Mouse (Mus musculus) limb, embryonic 15.5 days (tissue): Measurements from ENCODE around the gene Tbata. TPM values are rescaled to one million over a fixed set of nuclear protein-coding genes. Genes with fewer than 3 reads are reported as not detected.

Source experiments
- ATAC-seq: fragments of 200-750 bp; cut with Nextera tagmentation; 2 replicates; pipeline ENCODE4 v1.8.0; 2017; ENCODE audit warnings: low read depth, moderate TSS enrichment; ENCODE audit not compliant: insufficient number of reproducible peaks, low FRiP score, low TSS enrichment
- H3K27ac ChIP-seq: fragments of 300-500 bp; sonication (generic); 2 replicates; pipeline ENCODE4 v1.5.1; 2015; ENCODE audit warnings: moderate library complexity, mild to moderate bottlenecking, inconsistent platforms
- H3K27me3 ChIP-seq: fragments of 300-500 bp; sonication (generic); 2 replicates; pipeline ENCODE4 v1.6.1; 2015; ENCODE audit warnings: inconsistent platforms
- H3K36me3 ChIP-seq: fragments of 300-500 bp; sonication (generic); 2 replicates; pipeline ENCODE4 v1.6.1; 2015; ENCODE audit warnings: inconsistent platforms
- H3K4me1 ChIP-seq: fragments of 300-500 bp; sonication (generic); 2 replicates; pipeline ENCODE4 v1.6.1; 2015; ENCODE audit warnings: inconsistent platforms
- H3K4me2 ChIP-seq: fragments of 300-500 bp; sonication (generic); 2 replicates; pipeline ENCODE4 v1.6.1; 2015; ENCODE audit warnings: mild to moderate bottlenecking, inconsistent platforms
- H3K4me3 ChIP-seq: fragments of 300-500 bp; sonication (generic); 2 replicates; pipeline ENCODE4 v1.5.1; 2015; ENCODE audit warnings: mild to moderate bottlenecking, inconsistent platforms
- H3K9ac ChIP-seq: fragments of 300-500 bp; sonication (generic); 2 replicates; pipeline ENCODE4 v1.6.1; 2015; ENCODE audit warnings: inconsistent platforms
- H3K9me3 ChIP-seq: fragments of 300-500 bp; sonication (generic); 2 replicates; pipeline ENCODE4 v1.6.1; 2016; ENCODE audit warnings: inconsistent platforms
- WGBS: fragments of 180-500 bp; shearing (Covaris S2); methylation state at CpG from one replicate; pipeline ENCODE4 v1.1.7; 2015; 5-methylcytosine and 5-hydroxymethylcytosine counted together
- polyA plus RNA-seq: library from polyadenylated mRNA; unstranded; fragments of >200 nt; fragmentation: Nextera tagmentation; extraction: Ambion mirVana; gene quantifications from 2 replicates; pipeline ENCODE4 v1.2.1, GENCODE M21; 2015

Gene Tbata
- polyA plus RNA-seq, 1 experiment from 2014 or later: 0.42 TPM

DNA sequence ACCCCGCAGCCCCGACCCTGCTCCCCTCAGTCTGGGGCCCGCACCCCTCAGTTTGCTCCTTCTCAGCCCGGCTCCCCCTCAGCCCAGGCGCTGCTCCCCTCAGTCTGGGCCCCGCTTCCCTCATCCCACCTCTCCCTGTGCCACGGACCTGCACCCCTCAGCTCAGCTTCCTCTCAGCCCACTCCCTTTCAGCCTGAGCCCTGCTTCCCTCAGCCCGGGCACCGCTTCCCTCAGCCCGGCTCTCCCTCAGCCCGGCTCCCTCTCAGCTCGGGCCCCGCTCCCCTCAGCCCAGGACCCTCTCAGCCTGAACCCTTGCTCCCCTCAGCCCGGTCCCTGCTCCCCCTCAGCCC is 25.0 kb upstream of the Tbata start:
- Histone ChIP-seq H3K4me3 (peak overlapping the region; percentile 90), H3K9me3 (no peaks in the 10 kb centered on the region), H3K4me1 (peaks cover 11% of the 10 kb centered on the region), H3K4me2 (peak overlapping the region; percentile 95), H3K27me3 (no peaks in the 10 kb centered on the region), H3K27ac (peak overlapping the region; percentile 97), H3K36me3 (0 out of 2 replicates have a peak, but pooled peaks cover 2% of the 10 kb centered on the region), H3K9ac (peak overlapping the region; percentile 94)
- ATAC-seq: peak; percentile 21
- 0% methylated on average over 13 of the region's 14 CpGs for WGBS

DNA sequence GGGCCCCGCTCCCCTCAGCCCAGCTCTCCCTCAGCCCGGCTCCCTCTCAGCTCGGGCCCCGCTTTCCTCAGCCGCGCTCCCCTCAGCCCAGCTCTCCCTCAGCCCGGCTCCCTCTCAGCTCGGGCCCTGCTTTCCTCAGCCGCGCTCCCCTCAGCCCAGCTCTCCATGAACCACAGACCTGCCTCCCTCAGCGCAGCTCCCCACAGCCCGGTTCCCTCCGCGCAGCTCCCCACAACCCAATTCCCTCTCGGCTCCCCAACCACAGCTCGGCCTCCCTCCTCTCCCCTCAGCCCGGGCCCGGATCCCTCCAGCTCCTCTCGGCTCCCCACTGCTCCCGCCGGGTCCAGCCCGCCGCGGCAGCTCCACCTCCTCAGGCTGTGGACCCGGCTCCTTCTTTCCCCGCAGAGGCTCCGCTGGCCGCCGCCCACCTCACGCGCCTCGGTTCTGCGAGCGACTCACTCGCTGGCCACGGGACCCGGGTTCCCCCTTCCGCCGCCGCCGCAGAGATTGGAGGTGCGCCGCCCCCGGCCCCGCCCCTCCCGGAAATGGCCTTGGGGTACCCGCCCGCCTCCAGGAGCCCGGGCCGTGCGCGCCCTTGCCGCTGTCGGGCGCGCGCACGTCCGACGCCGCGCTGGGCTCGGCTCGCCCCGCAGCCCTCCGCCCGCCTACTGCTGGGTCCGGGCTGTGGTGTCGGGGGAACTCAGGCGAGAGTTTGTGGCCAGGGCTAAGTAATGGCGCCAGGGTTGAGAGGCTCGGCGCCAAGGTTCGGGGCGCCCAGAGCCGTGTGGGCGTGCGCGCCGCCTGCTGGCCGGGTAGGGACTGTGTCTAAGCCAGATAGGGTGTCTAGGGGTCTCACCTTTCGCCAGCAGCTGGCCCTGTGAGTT is 24.4 kb upstream of the Tbata start, which contains the start of gene Sgpl1:
TSS of gene Sgpl1 (minus strand) at position 547 of the 884 bp plus-strand sequence.
- Histone ChIP-seq H3K36me3 (no peaks in the 10 kb centered on the region), H3K9ac (peak within 1 kb of the TSS; percentile 94), H3K4me2 (peak within 1 kb of the TSS; percentile 95), H3K4me3 (peak within 1 kb of the TSS; percentile 90), H3K27ac (peak within 1 kb of the TSS; percentile 97), H3K4me1 (peaks cover 11% of the 10 kb centered on the region), H3K9me3 (no peaks in the 10 kb centered on the region), H3K27me3 (no peaks in the 10 kb centered on the region)
- ATAC-seq: peak; percentile 86
- under 1% methylated on average over 82 of the region's 82 CpGs for WGBS

DNA sequence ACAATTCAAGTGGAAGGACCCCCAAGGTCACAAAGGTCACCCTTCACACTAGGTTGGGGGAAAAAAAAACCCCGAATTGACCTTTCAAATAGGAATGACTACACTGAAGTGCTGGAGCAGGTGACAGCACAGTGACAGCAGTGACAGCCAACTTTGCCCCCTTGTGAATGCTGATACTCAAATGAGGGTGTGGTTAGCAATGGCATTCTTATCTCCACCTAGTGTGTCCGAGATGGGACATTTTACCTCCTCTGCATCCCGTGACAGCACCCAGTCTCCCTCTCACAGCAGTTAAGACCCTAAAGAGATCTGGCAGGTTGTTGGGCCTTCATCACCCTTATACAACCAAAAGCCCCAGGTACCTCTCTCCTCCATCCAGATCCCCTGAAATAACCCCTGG is 22.3 kb upstream of the Tbata start:
- Histone ChIP-seq H3K27ac (no peak overlapping the region), H3K27me3 (no peaks in the 10 kb centered on the region), H3K4me3 (no peak overlapping the region), H3K9me3 (no peaks in the 10 kb centered on the region), H3K4me2 (no peak overlapping the region), H3K36me3 (no peaks in the 10 kb centered on the region), H3K4me1 (peaks cover 11% of the 10 kb centered on the region), H3K9ac (no peak overlapping the region)
- no peak for ATAC-seq
- WGBS: 76% methylated on average over 3 of the region's 3 CpGs

DNA sequence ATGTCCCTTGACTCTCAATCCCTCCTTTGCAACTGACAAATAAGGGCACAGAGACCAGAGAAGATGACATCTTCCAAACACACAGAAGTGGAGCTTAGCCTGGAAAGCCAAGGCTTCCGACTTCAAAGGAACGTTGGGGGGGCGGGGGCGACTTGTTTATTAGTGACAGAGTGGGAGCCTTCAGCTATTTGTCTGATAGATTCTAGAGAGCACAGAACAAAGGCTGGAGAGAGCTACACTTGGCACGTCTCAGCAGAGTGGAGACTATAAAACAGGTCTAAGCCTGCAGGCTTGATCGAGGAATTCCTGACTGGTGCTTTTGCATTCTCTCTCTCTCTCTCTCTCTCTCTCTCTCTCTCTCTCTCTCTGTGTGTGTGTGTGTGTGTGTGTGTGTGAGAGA is 21.1 kb upstream of the Tbata start:
- 16% methylated on average over 6 of the region's 6 CpGs for WGBS
- H3K4me1 ChIP-seq: peaks cover 8% of the 10 kb centered on the region
- H3K27ac ChIP-seq: peak overlapping the region; percentile 69
- no peaks in the 10 kb centered on the region for H3K27me3 ChIP-seq
- no peak for ATAC-seq
- H3K4me2 ChIP-seq: no peak overlapping the region
- no peak overlapping the region for H3K4me3 ChIP-seq
- H3K36me3 ChIP-seq: no peaks in the 10 kb centered on the region
- no peaks in the 10 kb centered on the region for H3K9me3 ChIP-seq
- no peak overlapping the region for H3K9ac ChIP-seq

DNA sequence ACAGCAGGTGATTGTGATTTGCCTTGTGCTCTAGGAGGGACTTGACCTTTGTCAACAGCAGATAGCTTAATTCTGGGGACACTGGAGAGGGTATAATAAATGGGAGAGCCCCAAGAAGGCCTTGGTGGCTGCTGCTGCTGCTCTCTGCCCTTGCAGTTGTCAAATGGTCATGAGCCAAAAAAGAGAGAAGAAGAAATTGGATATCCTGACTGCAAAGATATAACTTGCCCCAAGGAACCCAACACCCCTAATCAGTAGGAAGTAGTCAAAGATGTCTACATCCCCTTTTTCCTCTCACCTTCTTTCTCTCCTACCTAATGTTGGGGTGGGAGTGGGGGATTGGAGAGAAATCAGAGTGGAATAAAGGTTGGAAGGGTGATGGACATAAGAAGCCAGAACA is 19.6 kb upstream of the Tbata start:
- H3K36me3 ChIP-seq: no peaks in the 10 kb centered on the region
- H3K4me3 ChIP-seq: no peak overlapping the region
- no peaks in the 10 kb centered on the region for H3K9me3 ChIP-seq
- H3K27me3 ChIP-seq: no peaks in the 10 kb centered on the region
- no peak overlapping the region for H3K27ac ChIP-seq
- no peak for ATAC-seq
- peaks cover 6% of the 10 kb centered on the region; the same call in 1 of the 2 replicates for H3K4me1 ChIP-seq
- no peak overlapping the region for H3K9ac ChIP-seq
- no peak overlapping the region for H3K4me2 ChIP-seq

DNA sequence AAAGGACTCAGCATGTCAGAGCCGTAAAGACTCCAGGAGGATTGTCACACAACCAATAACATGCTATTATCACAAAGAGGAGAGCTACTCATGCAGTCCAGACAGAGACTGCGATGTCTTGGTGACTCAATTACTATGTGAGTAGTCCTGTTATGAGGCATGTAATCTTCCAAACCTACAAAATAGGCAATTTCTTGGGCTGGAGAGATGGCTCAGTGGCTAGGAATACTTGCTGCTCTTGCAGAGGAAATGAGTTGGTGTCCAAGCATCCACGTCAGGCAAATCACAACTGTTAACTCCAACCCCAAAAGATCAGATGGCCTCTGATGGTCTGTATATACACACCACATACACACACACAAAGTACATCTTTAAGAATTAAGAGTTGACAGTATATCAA is 16.1 kb upstream of the Tbata start:
- peaks cover under 1% of the 10 kb centered on the region; the same call in 1 of the 2 replicates for H3K4me1 ChIP-seq
- WGBS: 77% methylated on average over 3 of the region's 3 CpGs
- H3K4me3 ChIP-seq: no peak overlapping the region
- H3K36me3 ChIP-seq: no peaks in the 10 kb centered on the region
- ATAC-seq: no peak
- no peaks in the 10 kb centered on the region for H3K9me3 ChIP-seq
- H3K27me3 ChIP-seq: no peaks in the 10 kb centered on the region
- no peak overlapping the region for H3K27ac ChIP-seq
- H3K9ac ChIP-seq: no peak overlapping the region
- no peak overlapping the region for H3K4me2 ChIP-seq

DNA sequence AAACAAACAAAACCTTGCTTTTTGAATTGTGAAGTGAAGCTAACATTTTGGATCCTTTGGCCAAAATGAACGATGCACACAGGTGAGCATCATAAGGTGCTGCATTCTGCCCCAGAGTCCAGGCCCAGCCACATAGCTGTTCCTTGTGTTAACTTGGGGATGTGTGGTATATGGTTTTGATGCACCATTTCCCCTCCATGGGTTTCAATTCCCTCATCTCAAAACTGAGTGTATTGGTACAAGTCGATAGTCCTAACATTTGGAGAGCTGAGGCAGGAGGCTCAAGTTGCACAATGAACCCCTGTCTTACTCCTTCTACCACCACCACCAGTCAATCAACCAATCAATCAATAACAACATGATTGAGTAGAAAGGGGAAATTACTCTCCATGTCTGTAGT is 15.3 kb upstream of the Tbata start:
- no peaks in the 10 kb centered on the region for H3K4me1 ChIP-seq
- no peaks in the 10 kb centered on the region for H3K9me3 ChIP-seq
- no peak overlapping the region for H3K27ac ChIP-seq
- WGBS: 82% methylated on average over 2 of the region's 2 CpGs
- no peak overlapping the region for H3K4me3 ChIP-seq
- H3K9ac ChIP-seq: no peak overlapping the region
- H3K4me2 ChIP-seq: no peak overlapping the region
- H3K36me3 ChIP-seq: no peaks in the 10 kb centered on the region
- ATAC-seq: no peak
- H3K27me3 ChIP-seq: no peaks in the 10 kb centered on the region

DNA sequence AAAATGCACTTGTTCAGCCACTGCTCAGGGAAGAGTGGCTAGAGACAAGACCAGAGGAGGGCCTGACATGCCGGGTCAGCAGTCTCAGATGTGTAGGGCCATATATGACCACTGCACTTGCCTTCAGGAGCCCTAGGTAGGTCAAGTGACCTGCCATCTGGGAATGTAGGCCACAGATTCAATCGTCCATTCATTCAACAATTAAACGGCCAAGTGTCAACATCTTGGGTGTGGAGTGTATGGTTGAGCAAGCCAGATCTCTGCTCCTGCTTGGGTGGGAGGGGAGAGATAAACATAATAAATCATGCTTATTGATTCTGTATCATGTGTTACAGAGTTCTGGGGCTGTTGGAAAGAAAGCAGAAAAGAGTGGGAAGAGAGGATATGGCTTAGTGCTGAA is 13.2 kb upstream of the Tbata start:
- Histone ChIP-seq H3K36me3 (no peaks in the 10 kb centered on the region), H3K4me2 (no peak overlapping the region), H3K27ac (no peak overlapping the region), H3K9ac (no peak overlapping the region), H3K4me1 (no peaks in the 10 kb centered on the region), H3K27me3 (no peaks in the 10 kb centered on the region), H3K9me3 (no peaks in the 10 kb centered on the region), H3K4me3 (no peak overlapping the region)
- 75% methylated on average over 3 of the region's 3 CpGs for WGBS
- ATAC-seq: no peak

DNA sequence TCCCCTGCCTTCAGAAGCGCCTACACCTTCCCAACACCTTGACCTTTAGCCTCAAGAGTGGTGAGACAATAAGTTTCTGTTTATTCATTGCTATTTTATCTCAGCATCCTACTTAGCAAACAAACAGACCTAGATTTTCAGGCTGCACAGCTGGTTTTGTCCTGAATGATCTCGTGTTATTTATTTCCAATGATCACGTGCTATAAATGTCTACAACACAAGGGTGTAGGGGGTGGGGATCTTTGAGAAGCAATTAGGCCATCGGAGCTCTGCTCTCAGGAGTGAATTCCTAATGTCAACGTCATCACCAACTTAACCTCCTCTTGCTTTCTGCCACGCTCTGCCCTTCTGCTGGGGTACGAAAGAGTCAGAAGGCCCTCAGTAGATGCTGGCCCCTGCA is 11.7 kb upstream of the Tbata start:
- H3K27ac ChIP-seq: no peak overlapping the region
- H3K36me3 ChIP-seq: no peaks in the 10 kb centered on the region
- H3K4me3 ChIP-seq: no peak overlapping the region
- ATAC-seq: no peak
- H3K9me3 ChIP-seq: no peaks in the 10 kb centered on the region
- 76% methylated on average over 7 of the region's 7 CpGs for WGBS
- H3K4me1 ChIP-seq: no peaks in the 10 kb centered on the region
- no peak overlapping the region for H3K9ac ChIP-seq
- H3K4me2 ChIP-seq: no peak overlapping the region
- no peaks in the 10 kb centered on the region for H3K27me3 ChIP-seq

DNA sequence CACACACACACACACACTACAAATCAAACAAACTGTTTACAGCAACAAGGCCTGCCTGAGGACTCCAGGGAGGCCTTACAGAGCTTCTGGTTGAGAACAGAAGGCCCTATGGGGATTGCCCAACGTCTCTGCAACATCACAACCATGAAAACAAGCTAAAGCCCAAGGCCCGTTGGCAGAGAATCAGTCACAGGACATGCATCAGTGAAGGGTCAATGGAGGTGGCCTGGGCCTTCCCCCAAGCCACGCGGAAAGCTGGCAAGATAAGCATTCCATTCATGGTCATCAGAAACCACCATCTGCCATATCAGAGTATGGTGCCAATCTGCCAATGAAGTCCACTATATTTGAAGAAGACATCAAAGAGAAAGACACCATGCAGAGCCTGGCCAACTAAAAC is 11.1 kb upstream of the Tbata start:
- Histone ChIP-seq H3K27me3 (no peaks in the 10 kb centered on the region), H3K9ac (no peak overlapping the region), H3K4me2 (no peak overlapping the region), H3K9me3 (no peaks in the 10 kb centered on the region), H3K27ac (no peak overlapping the region), H3K4me3 (no peak overlapping the region), H3K36me3 (no peaks in the 10 kb centered on the region), H3K4me1 (no peaks in the 10 kb centered on the region)
- ATAC-seq: no peak
- WGBS: 77% methylated on average over 4 of the region's 4 CpGs

DNA sequence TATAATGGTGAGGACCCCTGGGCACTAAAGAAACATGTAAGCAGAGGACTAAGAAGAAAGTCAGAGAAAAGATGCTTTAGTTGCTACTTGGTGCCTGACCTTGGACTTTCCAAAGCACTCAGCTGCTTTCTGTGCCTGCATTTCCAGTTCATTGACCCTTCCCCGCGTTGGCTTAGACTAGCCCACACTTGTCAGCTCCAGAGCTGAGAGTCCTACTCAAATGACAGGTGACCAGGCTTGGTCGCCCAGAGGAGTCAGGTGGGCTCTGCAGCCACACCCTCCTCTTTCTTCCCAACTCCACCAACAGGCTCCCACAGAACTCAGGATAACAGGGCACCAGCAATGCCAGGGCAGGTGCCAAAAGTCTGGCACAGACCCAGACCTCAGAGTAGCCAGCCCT is 9.4 kb upstream of the Tbata start:
- H3K27ac ChIP-seq: no peak overlapping the region

DNA sequence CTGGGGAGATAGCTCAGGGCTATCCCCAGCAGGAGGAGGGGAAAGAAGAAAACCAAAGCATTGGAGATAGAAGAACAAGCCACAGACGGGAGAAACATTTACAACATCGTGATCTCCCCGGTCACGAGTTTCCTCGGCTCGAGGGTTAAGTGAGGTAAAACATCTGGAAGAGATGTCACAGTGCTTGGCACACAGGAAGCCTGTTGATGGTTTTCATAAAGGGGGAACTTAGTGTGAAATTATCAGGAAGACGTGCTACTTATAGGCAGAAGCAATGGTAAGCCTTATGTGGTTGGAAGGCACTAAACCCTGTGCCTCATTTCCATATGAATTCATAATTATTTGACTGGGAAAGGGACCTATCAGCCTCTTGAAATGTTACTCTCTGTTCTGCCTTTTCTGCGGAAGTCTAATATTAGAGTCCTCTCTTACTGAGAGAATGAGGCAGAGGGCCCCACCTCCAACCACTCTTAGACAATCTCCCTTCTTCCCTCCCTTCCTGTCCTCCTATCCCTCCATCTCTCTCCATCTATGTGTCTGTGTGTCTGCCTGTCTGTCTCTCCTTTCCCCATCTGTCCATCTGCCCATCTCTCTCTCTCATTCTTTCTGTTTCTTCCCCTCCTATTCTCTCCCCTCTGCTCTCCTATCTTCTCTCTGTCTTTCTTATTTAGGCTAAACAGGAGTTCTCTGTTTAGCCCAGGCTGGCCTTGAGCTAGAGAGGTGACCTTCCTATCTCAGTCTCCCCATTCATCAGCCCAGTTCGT is 4.2 kb upstream of the Tbata start:
- H3K4me1 ChIP-seq: no peaks in the 10 kb centered on the region
- H3K27ac ChIP-seq: no peak overlapping the region
- H3K9me3 ChIP-seq: no peaks in the 10 kb centered on the region
- no peak for ATAC-seq
- WGBS: 43% methylated on average over 9 of the region's 9 CpGs
- H3K4me2 ChIP-seq: no peak overlapping the region
- no peaks in the 10 kb centered on the region for H3K27me3 ChIP-seq
- H3K36me3 ChIP-seq: no peaks in the 10 kb centered on the region
- H3K9ac ChIP-seq: no peak overlapping the region
- no peak overlapping the region for H3K4me3 ChIP-seq

More for the DNA sequence above, 9.4 kb upstream of the Tbata start:
- Histone ChIP-seq H3K4me3 (no peak overlapping the region), H3K27me3 (no peaks in the 10 kb centered on the region), H3K36me3 (no peaks in the 10 kb centered on the region), H3K4me1 (no peaks in the 10 kb centered on the region), H3K9ac (no peak overlapping the region), H3K9me3 (no peaks in the 10 kb centered on the region), H3K4me2 (no peak overlapping the region)
- WGBS: 61% methylated on average over 3 of the region's 3 CpGs
- no peak for ATAC-seq
